Mouse (Mus musculus) retina, embryonic 14.5 days (tissue): ENCODE measurements around the gene Gm17428.
A peak's percentile ranks its signal among the peaks of the same experiment; 100 is the strongest.
"Not testable (repeated sequence)": the region's sequence is repeated elsewhere in the genome, so short reads cannot be mapped to it uniquely, and the experiment has no call there.

ENCODE experiments used
- DNase-seq: peaks from one replicate; pipeline ENCODE4 v3.0.0-alpha.2; 2015; ENCODE audit warnings: low spot score

Gm17428 gene

DNA sequence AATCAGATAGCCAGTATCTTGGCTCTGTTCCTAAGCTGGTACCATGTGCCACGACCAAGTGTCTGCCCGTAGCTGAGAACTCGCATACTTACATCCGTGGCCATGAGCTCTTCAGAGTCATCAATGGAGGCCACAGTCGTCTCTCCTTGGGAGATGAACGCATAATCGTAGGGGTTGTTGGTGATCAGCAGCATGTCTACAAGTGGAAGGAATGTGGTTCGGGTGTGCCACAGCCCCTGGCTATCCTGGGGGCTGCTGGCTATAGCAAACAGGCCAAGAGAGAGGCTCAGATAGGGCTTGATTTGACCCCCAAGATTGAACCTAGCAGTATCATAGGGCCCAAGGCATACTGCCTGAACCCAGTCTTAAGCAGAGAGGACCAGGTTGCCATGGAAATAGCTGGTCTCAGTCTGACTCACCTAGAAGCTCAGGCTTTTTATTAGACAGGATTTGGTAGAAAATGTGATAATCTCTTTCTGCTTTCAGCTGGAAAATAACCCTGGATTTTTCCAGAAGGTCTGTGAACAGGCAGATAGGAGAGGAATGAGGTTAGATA lies 13.2 kb downstream of the Gm17428 start:
- no peak for DNase-seq

DNA sequence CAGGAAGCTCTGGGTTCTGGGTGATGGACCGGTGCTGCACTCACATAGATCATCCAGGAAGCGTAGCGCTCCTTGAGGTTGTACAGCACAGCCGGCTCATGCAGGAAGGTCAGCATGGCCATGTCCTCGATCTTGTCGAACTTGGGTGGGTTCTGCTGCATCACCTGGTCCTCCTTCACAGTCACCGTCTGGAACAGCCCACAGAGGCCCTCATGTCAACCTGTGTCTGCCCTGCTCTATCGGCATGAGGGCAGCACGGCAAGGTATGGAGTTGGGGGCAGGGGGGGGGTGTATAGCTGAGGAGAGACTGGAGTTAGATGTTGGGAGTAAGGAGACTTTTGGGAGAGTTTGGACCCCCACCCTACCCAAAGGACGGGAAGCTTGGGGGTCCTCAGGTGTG lies 15.5 kb downstream of the Gm17428 start:
- DNase-seq, result no peak

DNA sequence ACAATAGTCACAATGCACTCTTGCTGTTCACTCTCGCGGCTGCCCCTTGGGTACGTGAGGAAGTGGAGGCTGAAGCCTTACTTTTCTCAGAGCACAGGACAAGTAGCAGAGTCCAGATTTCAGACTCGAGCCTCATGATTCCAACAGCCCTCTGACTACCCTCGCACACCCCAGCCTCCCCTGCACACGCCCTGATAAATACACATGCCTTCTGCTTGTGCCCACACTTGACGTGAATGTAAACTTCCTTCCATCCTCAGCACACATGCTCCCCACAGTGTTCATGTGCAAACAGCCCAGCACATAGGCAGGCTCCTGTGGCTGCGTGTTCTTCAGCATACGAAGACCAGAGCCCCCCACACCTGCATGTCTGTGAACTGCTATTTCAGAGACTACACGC lies 16.9 kb downstream of the Gm17428 start:
- no peak for DNase-seq

DNA sequence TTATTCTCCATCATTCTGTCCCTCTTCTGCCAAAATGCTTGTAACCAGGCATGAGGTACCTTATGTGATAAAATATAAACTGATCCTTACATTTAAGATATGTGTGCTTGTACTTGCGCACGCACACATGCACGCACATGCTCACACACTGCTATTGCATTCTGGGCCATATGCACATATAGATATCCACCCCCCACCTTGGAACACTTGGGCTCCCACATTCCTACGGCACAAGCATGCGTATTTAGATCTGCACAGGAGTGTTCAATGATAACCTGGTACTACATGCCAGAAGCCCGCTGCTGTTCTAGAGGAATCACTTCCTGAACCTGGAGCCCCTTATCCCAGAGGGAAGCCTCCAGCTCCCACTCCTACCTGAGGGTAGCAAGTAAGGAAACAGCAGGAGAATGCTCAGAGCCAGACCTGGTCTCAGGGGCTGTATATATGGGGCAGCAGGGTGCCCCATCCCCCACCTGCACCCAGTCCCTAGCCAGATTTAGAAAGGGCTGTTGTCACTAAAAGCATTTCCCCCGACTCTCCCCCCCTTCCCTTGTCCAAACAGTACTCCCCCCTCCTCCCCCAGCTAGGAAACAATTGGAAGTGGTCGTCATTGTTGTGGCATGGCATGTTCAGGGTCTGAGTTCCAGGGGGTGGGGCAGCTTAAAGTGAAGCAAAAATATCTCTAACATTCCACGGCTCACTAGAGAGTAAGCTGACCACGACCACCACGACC lies 17.6 kb downstream of the Gm17428 start, which contains the start of gene Myh7:
Gene Myh7 (minus strand): TSS at position 491 of the 733 bp plus-strand sequence.
- no peak for DNase-seq

DNA sequence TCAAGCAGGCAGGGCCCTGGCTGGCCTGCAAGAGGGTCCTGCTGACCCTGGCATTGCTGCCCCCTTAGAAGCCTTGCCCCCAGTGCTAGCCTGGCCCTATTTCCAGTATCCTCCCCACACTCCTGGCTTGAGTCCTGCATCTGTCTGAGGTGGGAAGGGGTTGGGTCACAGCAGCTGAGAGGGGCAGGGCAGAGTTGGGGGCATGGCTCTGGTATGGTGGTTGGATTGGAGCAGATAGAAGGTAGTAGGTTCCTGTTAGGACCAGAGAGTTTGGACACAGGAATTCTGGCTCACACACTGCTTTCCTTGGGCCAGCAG lies 18.1 kb downstream of the Gm17428 start:
- no peak for DNase-seq

DNA sequence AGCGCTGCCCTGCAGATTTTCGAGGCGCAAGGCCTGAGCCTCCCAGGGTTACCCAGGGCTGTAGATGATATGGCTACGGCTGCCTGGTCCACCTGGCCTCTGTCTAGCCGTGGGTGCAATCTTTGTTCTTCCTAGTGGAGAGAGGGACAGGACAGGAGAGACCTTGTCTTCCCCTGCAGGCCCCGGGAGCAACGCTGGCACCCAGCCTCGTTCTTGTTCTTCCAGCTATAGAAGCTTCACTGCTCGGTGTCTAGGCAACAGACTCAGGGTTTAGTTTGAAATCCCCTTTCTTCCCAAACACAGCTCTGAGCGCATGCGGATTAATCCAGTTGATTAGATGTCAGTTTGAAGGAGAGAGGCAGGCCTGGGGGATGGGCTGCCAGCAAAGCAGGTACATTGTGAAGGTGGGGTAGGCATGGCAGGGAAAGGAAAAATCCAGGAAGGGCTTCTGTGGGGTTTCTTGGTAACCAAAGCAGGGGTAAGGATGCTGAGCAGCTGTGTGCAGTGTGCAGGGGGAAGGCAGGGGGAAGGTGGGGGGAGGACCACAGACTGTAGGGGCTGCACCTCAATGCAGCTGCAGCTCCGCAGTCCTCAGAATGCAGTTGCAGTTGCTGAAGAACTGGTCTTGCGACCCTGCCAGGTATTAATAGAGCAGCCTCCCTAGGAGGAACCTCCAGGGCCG lies 18.9 kb downstream of the Gm17428 start:
- peak; percentile 39 for DNase-seq

DNA sequence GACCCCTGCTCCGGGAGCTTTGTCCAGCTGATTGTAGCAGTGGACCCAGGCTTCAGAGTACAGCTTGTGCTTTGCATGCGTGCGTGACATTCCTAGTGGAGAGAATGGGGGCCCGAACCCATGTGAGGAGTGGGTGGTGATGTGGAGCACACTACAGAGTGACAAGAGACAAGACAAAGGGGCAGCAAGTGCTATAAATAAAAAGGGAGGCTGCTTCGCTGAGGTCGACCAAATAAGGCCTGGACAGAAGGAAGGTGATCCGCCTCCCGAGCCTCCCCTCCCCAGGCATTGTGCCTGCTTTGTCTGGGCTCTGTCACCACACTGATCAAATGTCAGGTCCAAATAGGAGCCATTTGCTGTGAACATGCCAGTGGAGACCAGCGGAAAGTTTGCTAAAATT lies 20.1 kb downstream of the Gm17428 start:
- DNase-seq, result no peak

DNA sequence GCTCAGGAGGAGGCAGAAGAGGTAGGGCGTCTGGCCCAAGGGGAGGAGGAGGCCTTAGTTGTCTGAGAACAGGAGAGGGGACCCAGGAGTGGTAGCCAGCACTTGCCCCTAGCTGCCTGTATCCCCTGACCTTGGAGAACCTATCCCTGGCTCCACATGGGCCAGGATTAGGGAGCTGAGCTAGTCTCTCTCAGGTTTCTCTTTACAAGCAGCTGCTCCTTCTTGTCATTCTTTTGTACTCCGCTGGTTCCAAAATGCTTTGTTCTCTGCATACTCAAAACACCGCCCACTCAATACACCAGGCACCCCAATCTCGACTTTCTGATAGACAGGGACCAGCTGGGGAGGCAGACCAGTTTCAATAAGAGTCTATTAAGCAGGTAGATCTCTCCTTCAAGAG lies 20.6 kb downstream of the Gm17428 start:
- DNase-seq, result no peak

DNA sequence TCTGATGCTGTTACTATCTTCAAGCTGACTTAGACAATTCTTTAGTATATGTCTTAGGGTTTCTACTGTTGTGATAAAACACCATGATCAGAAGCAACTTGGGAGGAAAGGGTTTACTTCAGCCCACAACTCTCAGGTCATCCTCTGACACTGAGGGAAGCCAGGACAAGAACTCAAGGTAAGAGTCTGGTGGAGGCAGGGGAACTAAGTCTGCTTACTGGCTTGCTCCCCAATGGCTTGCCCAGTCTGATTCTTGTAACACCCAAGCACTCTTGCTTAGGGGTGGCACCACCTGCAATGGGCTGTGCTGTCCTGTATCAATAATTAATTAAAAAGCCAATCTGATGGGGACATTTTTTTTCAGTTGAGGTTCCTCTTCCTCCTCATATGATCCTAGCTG lies 21.9 kb downstream of the Gm17428 start:
- no peak for DNase-seq

DNA sequence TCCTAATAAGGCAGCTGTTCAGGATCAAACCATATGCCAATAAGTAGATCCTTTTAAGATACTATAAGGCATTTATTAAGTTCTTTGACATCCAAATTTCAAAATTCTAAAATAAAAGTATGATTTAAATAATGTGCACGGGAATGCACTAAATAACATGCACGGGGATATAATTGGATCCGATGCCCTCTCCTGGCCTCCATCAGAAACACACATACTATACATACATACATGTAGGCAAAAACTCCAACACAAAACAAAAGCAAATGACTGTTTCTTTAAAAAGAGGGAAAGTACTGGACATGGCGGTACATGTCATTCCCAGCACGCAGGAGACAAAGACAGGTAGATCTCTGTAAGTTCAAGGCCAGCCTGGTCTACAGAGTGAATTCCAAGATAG lies 23.1 kb downstream of the Gm17428 start:
- not testable (repeated sequence) for DNase-seq

DNA sequence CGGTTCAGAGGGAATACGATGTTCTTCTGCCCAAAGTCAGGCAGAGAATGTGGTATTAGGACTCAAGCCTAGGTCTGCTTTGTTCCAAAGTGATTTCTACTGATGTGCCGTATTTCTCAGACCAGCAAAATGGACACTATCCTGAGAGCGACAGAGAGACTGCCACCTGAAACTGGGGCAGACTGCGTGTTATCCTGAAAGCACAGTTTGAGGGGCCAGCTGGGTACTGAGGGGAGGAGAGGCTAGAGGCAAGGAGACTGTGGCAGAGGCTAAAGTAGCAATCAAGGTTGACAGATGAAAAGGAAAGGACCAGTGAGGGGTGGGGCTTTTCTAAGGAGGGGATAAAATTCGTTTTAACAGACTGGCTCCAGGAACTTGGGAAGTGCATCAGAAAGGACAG lies 24.1 kb downstream of the Gm17428 start:
- DNase-seq, result no peak

DNA sequence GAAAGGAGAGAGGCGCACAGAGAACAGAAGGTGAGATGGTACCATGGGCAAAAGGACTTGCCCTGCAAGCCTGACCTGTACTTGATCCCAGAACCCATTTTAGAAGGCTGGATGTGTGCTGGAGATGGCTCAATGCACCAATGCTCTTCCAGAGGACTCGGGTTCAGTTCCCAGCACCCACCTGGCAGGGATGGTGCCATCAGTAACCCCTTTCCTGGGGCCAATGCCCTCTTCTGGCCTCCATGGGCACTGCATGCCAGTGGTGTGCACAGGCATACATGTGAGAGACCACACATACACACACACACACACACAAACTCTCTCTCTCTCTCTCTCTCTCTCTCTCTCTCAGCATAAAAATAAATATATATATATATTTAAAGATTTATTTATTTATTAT lies 24.7 kb downstream of the Gm17428 start:
- no peak for DNase-seq

DNA sequence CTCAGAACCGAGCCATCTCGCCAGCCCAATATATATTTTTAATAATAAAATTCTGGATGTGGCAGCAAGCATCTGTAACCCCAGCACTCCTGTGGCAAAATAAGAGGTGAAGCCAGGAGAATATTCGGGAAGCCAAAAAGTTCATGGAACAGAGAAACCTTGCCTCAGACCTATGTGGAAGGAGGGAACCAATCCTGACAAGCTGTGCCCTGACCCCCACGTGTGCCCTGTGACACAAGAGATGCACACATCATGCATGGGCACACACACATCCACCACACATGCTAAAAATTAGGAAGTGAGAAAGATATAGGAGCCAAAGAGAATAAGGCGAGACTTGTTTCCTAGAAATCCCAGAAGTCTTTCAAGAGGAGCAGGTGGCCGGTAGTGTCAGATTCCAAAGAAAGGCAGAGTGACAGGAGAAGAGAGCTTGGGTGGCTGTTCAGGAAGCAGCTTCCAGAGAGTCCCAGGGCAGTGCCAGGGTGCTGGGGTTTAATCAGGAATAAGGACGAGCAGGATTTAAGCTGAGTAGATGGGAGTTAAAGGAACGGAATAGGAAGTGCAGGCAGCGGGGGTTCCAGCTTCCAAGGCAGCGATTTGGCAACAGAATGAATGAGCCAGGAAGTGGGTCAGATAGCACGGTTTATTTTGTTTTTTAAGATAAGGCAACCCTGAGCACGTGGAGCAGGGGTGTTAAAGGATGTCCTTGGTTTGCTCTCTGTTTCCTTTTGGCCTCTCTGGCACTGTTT lies 25.4 kb downstream of the Gm17428 start:
- DNase-seq, result no peak

DNA sequence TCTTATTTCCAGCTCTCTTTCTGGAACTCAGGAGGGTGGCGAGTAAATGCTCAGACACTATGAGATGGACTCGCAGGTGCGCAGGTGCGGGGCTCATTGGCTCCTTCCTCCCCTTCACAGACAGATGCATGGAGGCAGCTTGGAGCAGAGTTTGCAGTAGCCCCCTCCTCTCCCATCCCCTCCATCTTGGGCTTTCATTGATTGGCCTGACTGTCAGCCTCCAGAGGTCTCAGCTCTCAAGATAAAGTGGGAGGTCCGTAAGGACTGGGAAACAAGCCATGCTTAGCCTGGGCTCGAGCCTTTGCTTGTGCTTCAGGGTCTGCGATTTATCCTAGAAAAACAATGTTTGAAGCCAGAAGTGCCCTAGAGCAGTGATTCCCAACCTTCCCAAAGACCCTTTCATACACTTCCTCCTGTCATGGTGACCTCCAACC lies 26.0 kb downstream of the Gm17428 start:
- DNase-seq, result no peak

DNA sequence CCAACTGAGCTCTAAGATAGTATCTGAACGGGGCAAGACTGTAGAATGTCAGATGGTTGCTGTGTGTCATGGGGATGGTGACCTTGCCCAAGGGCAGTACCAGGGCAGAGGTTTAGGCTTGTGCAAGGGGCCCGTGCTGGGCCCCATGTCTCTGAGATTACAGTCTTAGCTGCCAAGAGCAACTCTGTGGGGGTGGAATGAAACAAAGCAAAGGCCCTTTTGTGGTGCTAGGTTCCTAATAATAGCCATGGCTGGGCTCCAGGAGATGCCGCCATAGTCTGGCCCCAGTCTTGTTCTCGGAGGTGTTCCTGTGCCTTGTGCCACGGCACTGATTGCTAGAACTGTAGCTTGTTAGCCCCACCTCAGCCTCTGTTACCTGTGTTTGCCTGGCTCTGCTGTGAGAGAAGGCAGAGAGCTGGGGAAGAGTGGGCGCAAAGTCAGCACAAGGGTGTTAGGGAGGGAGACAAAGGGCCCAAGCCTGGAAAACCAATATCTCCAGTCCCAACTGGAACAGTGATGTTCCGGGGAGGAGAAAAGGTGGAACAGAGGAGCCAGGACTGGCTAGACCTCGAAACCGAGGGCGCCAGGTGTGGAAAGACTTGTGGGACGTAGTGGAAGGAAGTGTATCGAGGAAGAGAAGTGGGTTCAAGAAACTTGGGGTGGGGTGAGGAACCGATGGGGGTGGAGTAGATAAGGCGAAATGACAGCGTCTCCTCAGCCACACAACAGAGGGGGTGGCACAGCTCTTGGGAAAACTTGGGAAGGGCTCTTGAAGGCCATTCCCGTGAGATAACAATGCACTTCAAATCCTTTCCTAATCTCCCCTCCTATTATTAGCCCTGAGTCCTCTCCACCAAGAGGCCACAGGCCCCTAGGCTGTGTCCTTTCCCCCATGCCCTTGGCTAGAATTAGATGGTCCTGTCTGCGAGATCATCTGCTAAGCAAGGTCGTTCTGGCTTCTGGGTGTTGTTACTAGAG lies 27.4 kb downstream of the Gm17428 start:
- DNase-seq, result no peak

DNA sequence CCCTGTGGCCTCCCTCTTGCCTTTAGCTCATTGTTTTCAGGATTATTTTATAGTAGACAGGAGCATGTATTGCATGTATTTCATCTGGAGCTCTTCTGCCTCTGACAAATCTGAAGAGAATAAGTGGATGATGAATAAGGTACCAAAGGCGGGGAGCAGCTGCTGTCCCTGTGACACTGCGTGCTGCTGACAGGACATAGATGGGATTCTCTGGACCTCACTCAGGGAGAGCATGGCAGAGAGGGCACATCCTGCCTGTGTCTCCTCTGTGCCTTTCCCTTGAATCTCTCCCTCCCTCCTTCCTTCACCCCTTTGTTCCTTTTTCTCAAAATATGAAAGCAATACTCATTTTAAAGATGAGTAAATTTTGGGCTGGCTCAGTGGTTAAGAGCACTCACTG lies 28.8 kb downstream of the Gm17428 start:
- no peak for DNase-seq

DNA sequence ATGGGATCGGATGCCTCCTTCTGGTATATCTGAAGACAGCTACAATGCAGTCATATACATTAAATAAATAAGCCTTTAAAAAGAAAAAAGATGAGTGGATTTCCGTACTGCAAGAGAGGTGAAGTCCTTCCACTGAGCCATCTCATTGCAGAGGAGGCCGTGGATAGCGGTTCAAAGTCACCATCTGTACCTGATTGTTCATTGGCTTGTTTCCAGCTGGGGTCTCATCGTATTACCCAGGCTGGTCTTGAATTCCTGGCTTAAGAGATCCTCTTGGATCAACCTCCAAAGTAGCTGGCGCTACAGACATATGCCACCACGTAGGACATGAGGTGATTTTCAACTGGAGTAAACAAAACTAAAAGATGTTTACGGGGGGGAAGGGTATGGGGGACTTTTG lies 29.2 kb downstream of the Gm17428 start:
- no peak for DNase-seq

DNA sequence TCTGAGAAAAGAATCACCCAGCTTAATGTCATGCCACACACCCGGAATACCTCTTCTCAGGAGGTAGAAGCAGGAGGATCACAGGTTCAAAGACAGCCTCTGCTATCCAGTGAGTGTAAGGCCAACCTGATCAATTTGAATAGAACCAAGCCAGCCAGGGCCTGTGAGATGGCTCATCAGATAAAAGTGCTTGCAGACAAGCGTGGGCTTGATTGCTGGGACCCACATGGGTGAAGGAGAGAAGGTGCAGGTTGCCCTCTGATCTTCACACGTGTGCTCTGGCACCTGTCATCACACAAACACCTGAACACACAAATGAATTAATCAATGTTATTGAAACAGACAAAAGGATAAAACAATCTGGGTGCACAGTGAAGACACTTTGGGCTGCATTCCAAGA lies 29.8 kb downstream of the Gm17428 start:
- DNase-seq, result no peak

DNA sequence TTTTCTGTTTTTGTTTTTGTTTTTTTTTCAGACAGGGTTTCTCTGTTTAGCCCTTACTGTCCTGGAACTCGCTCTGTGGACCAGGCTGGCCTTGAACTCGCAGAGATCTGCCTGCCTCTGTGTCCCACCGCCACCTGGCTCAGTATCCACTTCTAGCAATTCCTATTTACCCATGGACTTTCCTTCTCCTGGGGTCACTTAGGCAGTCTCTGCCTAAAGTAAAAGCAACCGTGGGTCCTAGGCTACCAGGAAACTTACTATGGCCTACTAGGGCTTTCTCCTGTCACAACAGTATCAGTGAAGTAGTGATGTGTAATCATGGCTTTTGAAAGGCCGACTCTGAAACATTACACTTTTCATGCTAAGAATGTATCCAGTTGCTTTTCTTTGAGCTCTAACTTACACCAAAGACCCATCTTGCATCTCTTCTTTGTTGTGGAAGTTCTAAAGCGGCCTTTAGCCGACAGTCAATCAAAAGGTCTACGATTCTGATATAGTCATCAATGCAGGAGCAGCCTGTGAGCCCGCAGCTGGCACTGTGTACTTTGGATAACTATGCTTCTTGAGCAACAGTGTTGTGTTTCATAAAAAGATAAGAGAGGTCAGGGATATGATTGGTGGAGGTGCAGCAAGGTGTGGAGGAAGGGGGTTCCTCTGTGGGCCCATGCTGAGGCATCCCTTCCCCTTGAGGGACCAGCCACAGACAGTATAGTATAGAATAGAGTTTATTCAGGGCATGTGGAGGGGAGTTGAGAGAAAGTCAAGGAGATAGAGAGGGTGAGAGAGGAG lies 30.6 kb downstream of the Gm17428 start:
- no peak for DNase-seq

DNA sequence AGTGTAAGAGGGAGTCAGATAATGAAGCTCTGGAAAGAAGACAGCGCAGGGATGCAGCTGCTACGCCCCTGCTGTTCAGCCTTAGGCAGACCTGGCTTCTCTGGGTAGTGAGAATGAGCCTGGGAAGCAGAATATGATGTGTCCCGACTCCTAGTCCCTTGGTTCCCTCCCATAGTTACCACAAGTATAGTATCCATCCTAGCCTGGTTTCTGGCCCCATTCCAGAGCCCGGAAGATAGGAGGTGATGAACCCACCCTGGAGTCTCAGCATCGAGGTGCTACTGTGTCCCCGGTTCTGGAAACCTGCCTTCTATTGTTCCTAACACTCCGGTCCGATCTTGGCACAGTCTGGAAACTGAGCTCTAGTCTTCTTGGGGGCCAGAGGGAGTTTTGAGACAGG lies 31.7 kb downstream of the Gm17428 start:
- no peak for DNase-seq

DNA sequence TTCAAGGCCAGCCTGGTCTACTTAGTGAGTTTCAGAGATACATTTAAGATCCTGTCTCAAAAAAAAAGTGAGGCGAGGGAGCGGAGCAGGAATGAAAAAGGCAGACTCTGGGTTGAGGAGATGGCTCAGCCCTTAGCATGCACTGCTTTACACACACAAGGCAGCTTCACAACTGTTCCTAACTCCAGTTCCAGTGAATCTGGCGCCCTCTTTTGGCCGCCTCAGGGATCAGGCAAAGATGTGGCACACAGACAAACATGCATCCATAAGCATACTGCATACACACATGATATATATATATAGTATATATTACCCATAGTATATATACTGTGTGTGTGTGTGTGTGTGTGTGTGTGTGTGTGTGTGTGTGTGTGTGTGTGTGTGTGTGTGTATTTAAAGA lies 34.4 kb downstream of the Gm17428 start:
- DNase-seq, result no peak
